Mouse (Mus musculus) embryonic facial prominence, embryonic 13.5 days (tissue): ENCODE data around the gene Lsm12. TPM values are rescaled to one million over a fixed set of nuclear protein-coding genes. Genes with fewer than 3 reads are reported as not detected.
"Not testable (repeated sequence)": the region's sequence is repeated elsewhere in the genome, so short reads cannot be mapped to it uniquely, and the experiment has no call there.

Experiments
- ATAC-seq: fragments of 200-750 bp; cut with Nextera tagmentation; 2 replicates; pipeline ENCODE4 v1.8.0; 2017; ENCODE audit warnings: low read depth; ENCODE audit not compliant: insufficient number of reproducible peaks, insufficient read depth, low FRiP score, low TSS enrichment
- H3K27ac ChIP-seq: fragments of 300-500 bp; sonication (generic); 2 replicates; pipeline ENCODE4 v1.5.1; 2015; ENCODE audit warnings: moderate library complexity, mild to moderate bottlenecking, inconsistent platforms
- H3K27me3 ChIP-seq: fragments of 300-500 bp; sonication (generic); 2 replicates; pipeline ENCODE4 v1.6.1; 2015; ENCODE audit warnings: mild to moderate bottlenecking, inconsistent platforms
- H3K36me3 ChIP-seq: fragments of 300-500 bp; sonication (generic); 2 replicates; pipeline ENCODE4 v1.6.1; 2015; ENCODE audit warnings: mild to moderate bottlenecking, inconsistent platforms
- H3K4me1 ChIP-seq: fragments of 300-500 bp; sonication (generic); 2 replicates; pipeline ENCODE4 v1.6.1; 2015; ENCODE audit warnings: inconsistent platforms
- H3K4me2 ChIP-seq: fragments of 300-500 bp; sonication (generic); 2 replicates; pipeline ENCODE4 v1.6.1; 2015; ENCODE audit warnings: moderate library complexity, mild to moderate bottlenecking, inconsistent platforms
- H3K4me3 ChIP-seq: fragments of 300-500 bp; sonication (generic); 2 replicates; pipeline ENCODE4 v1.5.1; 2015; ENCODE audit warnings: mild to moderate bottlenecking, inconsistent platforms
- H3K9ac ChIP-seq: fragments of 300-500 bp; sonication (generic); 2 replicates; pipeline ENCODE4 v1.6.1; 2015; ENCODE audit warnings: mild to moderate bottlenecking, inconsistent platforms
- H3K9me3 ChIP-seq: fragments of 300-500 bp; sonication (generic); 2 replicates; pipeline ENCODE4 v1.6.1; 2016; ENCODE audit warnings: inconsistent platforms
- WGBS: fragments of 180-500 bp; shearing (Covaris S2); methylation state at CpG from one replicate; pipeline ENCODE4 v1.1.7; 2015; ENCODE audit warnings: mixed read lengths; 5-methylcytosine and 5-hydroxymethylcytosine counted together
- polyA plus RNA-seq: library from polyadenylated mRNA; unstranded; fragments of >200 nt; fragmentation: Nextera tagmentation; extraction: Ambion mirVana; gene quantifications from 2 replicates; pipeline ENCODE4 v1.2.1, GENCODE M21; 2015

Gene Lsm12
- polyA plus RNA-seq, 1 experiment from 2014 or later = 159 TPM

DNA sequence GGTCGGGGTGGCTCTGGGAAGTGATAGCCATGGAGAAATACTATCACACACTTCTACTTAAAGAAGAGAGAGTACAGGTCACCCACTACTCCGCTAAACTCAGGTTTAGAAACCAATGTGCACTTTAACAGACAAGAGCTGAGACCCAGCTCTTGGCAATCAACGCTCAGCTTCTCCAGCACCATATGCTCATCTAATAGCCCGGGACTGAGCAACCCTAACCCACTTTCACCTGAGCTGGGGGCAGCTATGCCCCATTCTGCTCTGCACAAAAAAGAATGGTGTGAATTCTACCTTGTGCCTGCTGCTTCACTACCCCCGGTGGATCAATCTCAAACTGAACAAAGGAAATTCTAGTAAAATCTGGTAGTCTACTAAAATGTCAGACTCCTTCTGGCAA lies 17.6 kb downstream of the Lsm12 start:
- H3K4me1 ChIP-seq = no peaks in the 10 kb centered on the region
- ATAC-seq = no peak
- H3K9me3 ChIP-seq = no peaks in the 10 kb centered on the region
- peaks cover 69% of the 10 kb centered on the region for H3K36me3 ChIP-seq
- no peak overlapping the region for H3K9ac ChIP-seq
- H3K27me3 ChIP-seq = no peaks in the 10 kb centered on the region
- no peak overlapping the region for H3K4me3 ChIP-seq
- no peak overlapping the region for H3K27ac ChIP-seq
- H3K4me2 ChIP-seq = no peak overlapping the region
- WGBS = 88% methylated on average over 5 of the region's 5 CpGs

- 76% methylated on average over 6 of the region's 6 CpGs for WGBS
- no peak overlapping the region for H3K4me2 ChIP-seq
- H3K4me3 ChIP-seq = no peak overlapping the region
- ATAC-seq = no peak
- H3K9me3 ChIP-seq = no peaks in the 10 kb centered on the region
- no peaks in the 10 kb centered on the region for H3K27me3 ChIP-seq
- no peak overlapping the region for H3K9ac ChIP-seq
- H3K27ac ChIP-seq = no peak overlapping the region
- H3K36me3 ChIP-seq = peaks cover 79% of the 10 kb centered on the region
- no peaks in the 10 kb centered on the region for H3K4me1 ChIP-seq
Observed at GRCm38 (mm10) chr11:102165971-102166722, 18.9 kb downstream of the Lsm12 start.

DNA sequence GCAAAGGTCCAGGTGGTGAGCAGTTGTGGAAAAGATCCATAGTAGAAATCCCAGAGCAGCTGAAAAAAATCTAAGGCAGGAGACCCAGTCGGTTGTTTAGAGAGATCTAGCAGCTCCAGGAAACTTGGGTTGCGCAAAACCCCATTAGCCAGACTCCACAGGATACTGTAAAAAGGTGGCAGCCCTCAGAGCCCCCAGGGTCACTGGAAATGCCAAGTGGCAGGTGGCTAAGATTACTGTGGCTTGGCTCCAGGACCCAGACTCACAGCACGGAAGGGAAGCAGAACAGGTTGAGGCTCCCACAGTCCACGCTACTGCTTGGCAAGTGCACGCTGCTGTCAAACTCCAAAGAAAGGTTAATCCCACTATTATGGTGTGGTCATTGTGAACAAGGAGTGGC lies 25.3 kb downstream of the Lsm12 start:
- no peaks in the 10 kb centered on the region for H3K27me3 ChIP-seq
- ATAC-seq = no peak
- 69% methylated on average over 5 of the region's 5 CpGs for WGBS

DNA sequence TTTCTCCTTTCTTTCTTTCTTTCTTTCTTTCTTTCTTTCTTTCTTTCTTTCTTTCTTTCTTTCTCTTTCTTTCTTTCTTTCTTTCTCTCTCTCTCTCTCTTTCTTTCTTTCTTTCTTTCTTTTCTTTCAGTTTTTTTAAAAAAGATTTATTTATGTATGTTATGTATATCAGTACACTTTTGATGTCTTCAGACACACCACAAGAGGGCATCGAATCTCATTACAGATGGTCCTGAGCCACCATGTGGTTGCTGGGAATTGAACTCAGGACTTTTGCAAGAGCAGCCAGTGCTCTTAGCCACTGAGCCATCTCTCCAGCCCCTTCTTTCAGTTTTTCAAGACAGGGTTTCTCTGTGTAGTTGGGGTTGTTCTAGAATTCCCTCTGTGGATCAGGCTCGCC lies 27.1 kb downstream of the Lsm12 start:
- H3K9ac ChIP-seq, H3K27me3 ChIP-seq, H3K27ac ChIP-seq, ATAC-seq, H3K4me3 ChIP-seq, H3K9me3 ChIP-seq, H3K4me2 ChIP-seq: not testable (repeated sequence)
- Histone ChIP-seq H3K4me1 (peaks cover 10% of the 10 kb centered on the region), H3K36me3 (peaks cover 42% of the 10 kb centered on the region)
- WGBS = 82% methylated on average over 2 of the region's 2 CpGs

More for the DNA sequence above, 25.3 kb downstream of the Lsm12 start:
- H3K9me3 ChIP-seq = no peaks in the 10 kb centered on the region
- H3K4me3 ChIP-seq = no peak overlapping the region
- H3K4me1 ChIP-seq = peaks cover 9% of the 10 kb centered on the region
- H3K9ac ChIP-seq = no peak overlapping the region
- H3K4me2 ChIP-seq = no peak overlapping the region
- no peak overlapping the region for H3K27ac ChIP-seq
- peaks cover 38% of the 10 kb centered on the region for H3K36me3 ChIP-seq

DNA sequence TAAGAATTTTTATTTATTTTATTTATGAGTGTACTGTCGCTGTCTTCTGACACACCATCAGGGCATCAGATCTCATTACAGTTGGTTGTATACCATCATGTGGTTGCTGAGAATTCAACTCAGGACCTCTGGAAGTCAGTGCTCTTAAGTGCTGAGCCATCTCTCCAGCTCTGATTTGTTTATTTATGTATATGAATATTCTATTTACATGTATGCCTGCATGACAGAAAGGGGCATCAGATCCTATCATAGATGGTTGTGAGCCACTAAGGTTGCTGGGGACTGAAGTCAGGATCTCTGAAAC lies 28.4 kb downstream of the Lsm12 start:
- Histone ChIP-seq H3K4me2 (no peak overlapping the region), H3K36me3 (peaks cover 39% of the 10 kb centered on the region), H3K4me1 (peaks cover 10% of the 10 kb centered on the region), H3K9me3 (no peaks in the 10 kb centered on the region), H3K4me3 (no peak overlapping the region), H3K9ac (no peak overlapping the region), H3K27ac (no peak overlapping the region), H3K27me3 (no peaks in the 10 kb centered on the region)
- 9% methylated on average over 1 of the region's 1 CpGs for WGBS
- no peak for ATAC-seq

DNA sequence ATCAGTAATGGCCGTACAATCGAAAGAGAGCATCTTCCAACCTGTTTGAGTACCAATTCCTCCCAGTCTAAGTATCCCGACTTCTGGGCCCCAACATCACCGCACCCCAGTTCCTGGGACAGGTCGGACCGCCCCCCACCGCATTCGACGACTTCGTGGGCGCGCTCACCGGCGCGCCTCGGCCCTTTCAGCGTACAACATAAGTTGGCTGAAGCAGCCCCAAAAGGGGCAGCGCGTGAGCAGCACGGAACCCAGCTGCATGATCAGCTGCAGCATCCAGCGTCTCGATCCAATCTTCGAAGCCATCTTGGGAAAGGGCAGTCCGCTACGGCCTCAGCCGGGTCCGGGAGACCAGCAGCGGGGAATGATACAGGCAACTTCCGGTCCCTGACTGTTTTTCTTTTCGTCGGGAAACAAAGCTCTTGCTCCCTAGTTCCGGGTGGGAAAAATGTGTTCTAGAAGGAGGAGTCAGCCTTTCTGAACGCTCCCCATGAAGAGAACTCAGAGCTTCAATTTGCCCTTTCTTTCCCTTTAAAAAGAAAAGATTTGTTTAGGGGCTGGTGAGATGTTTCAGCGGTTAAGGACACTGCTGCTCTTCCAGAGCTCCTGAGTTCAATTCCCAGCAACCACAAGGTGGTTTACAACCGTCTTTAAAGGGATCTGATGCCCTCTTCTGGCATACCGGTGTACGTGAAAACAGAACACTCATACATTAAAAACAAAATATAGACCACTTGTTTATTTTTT lies 28.9 kb downstream of the Lsm12 start, which contains the start of gene Tmem101:
Gene Tmem101 (minus strand): TSS at position 366 of the 747 bp plus-strand sequence.
- peaks cover 34% of the 10 kb centered on the region for H3K36me3 ChIP-seq
- H3K9ac ChIP-seq = peak within 1 kb of the TSS; percentile 84
- WGBS = under 1% methylated on average over 37 of the region's 37 CpGs
- H3K27ac ChIP-seq = peak within 1 kb of the TSS; percentile 76
- H3K4me2 ChIP-seq = peak within 1 kb of the TSS; percentile 89
- H3K9me3 ChIP-seq = no peaks in the 10 kb centered on the region
- peak; percentile 54; the same call in 1 of the 2 replicates for ATAC-seq
- H3K27me3 ChIP-seq = no peaks in the 10 kb centered on the region
- H3K4me1 ChIP-seq = peaks cover 10% of the 10 kb centered on the region
- peak within 1 kb of the TSS; percentile 73 for H3K4me3 ChIP-seq

DNA sequence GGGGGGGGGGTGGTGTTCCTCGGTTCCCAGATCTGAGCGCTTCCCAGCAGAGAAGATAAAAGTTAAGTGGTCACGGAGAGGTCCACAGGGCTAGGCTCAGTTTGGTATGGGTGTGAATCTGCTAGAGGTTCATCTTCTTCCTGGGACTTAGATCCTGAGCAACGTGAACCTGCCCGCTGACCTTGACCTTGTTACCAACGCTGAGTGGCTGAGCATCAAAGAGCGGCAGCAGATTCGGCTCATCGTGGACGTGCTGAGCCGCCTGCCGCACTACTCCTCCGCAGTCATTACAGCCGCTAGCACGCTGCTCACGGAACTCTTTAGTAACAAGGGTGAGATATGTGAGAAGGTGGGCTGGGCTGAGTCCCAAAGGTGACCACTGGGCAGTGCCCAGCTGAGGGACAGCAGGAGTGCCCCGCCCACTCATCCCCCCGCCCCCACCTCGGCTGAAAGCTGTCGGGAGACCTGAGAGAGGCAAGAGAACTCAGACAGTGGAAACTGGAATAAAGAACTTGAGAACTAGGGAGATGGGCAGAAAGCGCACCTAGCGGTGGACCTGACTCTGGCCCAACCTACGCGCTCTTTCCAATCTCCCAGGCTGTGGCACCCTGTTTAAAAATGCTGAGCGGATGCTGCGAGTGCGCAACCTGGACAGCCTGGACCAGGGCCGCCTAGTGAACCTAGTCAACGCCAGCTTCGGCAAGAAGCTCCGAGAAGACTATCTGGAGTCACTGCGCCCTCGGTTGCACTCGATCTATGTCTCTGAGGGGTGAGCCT lies 37.7 kb downstream of the Lsm12 start:
- Histone ChIP-seq H3K36me3 (peaks cover 2% of the 10 kb centered on the region; the same call in 1 of the 2 replicates), H3K27me3 (peaks cover 74% of the 10 kb centered on the region), H3K9ac (no peak overlapping the region), H3K4me2 (peak overlapping the region; percentile 33), H3K27ac (no peak overlapping the region), H3K9me3 (no peaks in the 10 kb centered on the region), H3K4me1 (peaks cover 25% of the 10 kb centered on the region), H3K4me3 (0 out of 2 replicates have a peak overlapping the region, but pooled peaks have one; percentile 42)
- no peak for ATAC-seq
- WGBS = 11% methylated on average over 34 of the region's 34 CpGs

GRCm38 (mm10) chr11:102146531-102146930 lies 38.6 kb downstream of the Lsm12 start:
- H3K36me3 ChIP-seq = no peaks in the 10 kb centered on the region
- H3K4me2 ChIP-seq = no peak overlapping the region
- no peaks in the 10 kb centered on the region for H3K9me3 ChIP-seq
- peaks cover 25% of the 10 kb centered on the region for H3K4me1 ChIP-seq
- WGBS = 12% methylated on average over 17 of the region's 17 CpGs
- peak overlapping the region; percentile 42 for H3K4me3 ChIP-seq
- H3K27ac ChIP-seq = no peak overlapping the region
- ATAC-seq = no peak
- H3K27me3 ChIP-seq = peaks cover 78% of the 10 kb centered on the region
- H3K9ac ChIP-seq = no peak overlapping the region

DNA sequence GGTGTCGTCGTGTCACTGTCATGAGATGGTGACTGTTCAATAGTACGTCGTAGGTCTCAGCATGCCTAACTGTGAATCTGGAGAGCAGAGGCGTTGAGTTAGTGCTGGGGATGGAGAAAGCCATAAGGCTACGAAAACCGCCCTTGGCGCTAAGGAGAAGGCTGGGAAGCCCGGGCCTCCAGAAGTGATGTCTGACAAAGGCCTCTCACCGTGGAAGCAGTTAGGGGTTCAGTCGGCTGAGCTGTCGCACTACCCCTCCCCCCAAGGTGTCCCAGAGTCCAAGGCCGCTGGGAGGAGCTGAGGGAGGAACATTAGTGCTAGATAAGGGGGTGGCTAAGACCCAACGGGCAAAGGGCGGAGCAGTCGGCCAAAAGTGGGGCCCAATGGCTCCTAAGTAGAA lies 39.1 kb downstream of the Lsm12 start:
- H3K9ac ChIP-seq = 0 out of 2 replicates have a peak overlapping the region, but pooled peaks have one; percentile 36
- no peaks in the 10 kb centered on the region for H3K9me3 ChIP-seq
- H3K36me3 ChIP-seq = no peaks in the 10 kb centered on the region
- H3K4me2 ChIP-seq = peak overlapping the region; percentile 63
- H3K4me1 ChIP-seq = peaks cover 25% of the 10 kb centered on the region
- no peak for ATAC-seq
- H3K27ac ChIP-seq = no peak overlapping the region
- H3K4me3 ChIP-seq = peak overlapping the region; percentile 42
- peaks cover 78% of the 10 kb centered on the region for H3K27me3 ChIP-seq
- WGBS = 3% methylated on average over 16 of the region's 16 CpGs

GRCm38 (mm10) chr11:102145471-102146001 lies 39.6 kb downstream of the Lsm12 start, which contains the start of gene Nags:
TSS of gene Nags (plus strand) at chr11:102145513.
- no peaks in the 10 kb centered on the region for H3K9me3 ChIP-seq
- ATAC-seq = no peak
- H3K27ac ChIP-seq = no peak within 1 kb of the TSS
- 2% methylated on average over 47 of the region's 50 CpGs for WGBS
- peak within 1 kb of the TSS; percentile 42 for H3K4me3 ChIP-seq
- H3K27me3 ChIP-seq = peaks cover 78% of the 10 kb centered on the region
- H3K4me1 ChIP-seq = peaks cover 25% of the 10 kb centered on the region
- peak within 1 kb of the TSS; percentile 63 for H3K4me2 ChIP-seq
- no peaks in the 10 kb centered on the region for H3K36me3 ChIP-seq
- H3K9ac ChIP-seq = peak within 1 kb of the TSS; percentile 61

- Histone ChIP-seq H3K4me1 (peaks cover 25% of the 10 kb centered on the region), H3K36me3 (no peaks in the 10 kb centered on the region), H3K4me3 (peak overlapping the region; percentile 42), H3K27ac (no peak overlapping the region), H3K27me3 (peaks cover 78% of the 10 kb centered on the region), H3K9me3 (no peaks in the 10 kb centered on the region), H3K9ac (peak overlapping the region; percentile 61), H3K4me2 (peak overlapping the region; percentile 63)
- 21% methylated on average over 13 of the region's 13 CpGs for WGBS
- ATAC-seq = no peak
Observed at GRCm38 (mm10) chr11:102144957-102145470, 40.1 kb downstream of the Lsm12 start.
